Mouse (Mus musculus): ENCODE data around the gene Slc7a3.
"Not testable (repeated sequence)": the region's sequence is repeated elsewhere in the genome, so short reads cannot be mapped to it uniquely, and the experiment has no call there.

Gene Slc7a3

GRCm38 (mm10) chrX:101085920-101086319, at the start of gene Slc7a3:
Slc7a3 (minus strand) TSS chrX:101086020.
- DNase-seq (ENCODE audit: low spot score), result no peak

DNA sequence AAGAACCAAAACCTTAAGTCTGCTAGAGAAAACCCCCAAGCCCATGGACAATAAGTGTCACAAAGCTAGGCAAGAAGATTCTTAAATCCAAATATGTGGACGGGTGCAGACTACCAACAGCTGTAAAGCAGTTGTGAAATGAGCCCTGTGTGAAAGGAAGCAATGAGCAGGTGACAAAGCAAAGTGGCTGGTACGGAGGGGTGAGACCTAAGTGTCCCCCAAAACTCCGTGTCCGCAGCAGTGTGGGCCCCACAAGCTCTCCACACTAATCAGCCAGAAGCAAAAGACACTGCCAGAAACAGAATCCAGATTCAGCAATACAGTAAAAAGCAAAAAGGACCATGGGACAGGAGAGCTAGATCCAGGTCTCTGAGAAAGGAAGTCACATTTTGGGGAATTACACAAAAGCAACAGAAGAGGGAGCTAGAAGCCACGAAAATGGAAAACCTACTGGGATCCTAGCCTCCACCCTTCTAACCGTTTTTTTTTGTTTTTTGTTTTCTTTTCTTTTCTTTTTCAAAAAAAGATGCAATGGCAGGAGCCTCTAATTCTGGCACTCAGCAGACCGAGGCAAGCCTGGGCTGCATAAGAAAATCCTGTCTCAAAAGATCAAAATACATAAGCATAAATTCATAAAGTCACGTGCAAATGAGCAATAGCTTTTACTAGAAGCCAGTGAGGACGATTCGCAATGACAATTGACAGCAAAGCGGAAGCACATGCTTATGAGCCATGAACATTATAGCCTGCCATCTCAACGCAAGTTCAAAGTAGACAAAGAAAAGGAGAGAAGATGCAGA, 46.4 kb upstream of the Slc7a3 start:
- peak; percentile 53 for DNase-seq (ENCODE audit: low spot score)

DNA sequence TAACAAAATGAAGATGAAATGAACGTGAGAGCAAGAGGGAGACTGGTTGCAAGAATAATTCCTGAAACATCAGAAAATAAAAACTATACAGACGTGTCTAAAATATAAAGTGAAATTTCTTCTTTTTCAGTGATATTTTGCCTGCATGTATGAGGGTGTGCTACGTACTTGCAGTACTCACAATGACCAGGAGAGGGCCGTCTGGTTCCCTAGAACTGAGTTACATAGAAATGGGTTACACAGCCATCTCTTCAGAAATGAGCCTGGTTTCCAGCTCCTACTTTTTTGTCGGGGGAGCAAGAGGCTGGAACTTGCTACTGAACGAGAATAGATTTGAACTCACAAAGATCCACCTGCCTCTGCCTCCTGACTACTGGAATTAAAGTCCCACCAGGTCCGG, 45.2 kb upstream of the Slc7a3 start:
- DNase-seq (ENCODE audit: low spot score), result peak; percentile 64

- no peak for DNase-seq (ENCODE audit: low spot score)
These were observed 42.7 kb upstream of the Slc7a3 start for GRCm38 (mm10) chrX:101128559-101128958.

GRCm38 (mm10) chrX:101126977-101127376, 41.2 kb upstream of the Slc7a3 start:
- DNase-seq (ENCODE audit: low spot score), result no peak

DNA sequence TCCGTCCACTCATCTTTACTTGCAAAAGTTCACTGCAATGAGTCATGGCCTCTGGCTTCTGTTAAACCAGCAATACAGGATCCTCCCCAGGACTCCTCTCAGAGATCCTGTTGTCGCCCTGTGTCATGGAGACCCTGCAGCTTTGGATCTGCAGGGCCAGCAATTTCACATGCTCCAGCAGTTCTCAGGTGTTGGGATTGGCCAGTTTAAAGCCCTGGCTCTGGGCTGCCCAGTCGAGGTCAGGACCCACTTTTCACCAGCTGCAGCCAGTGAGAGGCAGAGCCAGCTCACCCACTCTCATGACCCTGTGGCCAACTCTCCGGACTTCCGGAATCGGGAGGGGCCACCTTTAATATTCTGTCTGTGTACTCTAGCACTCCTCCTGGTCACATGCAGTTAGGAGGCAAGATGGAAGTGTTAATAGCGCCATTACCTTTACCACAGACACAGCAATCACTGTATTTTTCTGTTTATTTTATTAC, 40.7 kb upstream of the Slc7a3 start:
- no peak for DNase-seq (ENCODE audit: low spot score)

DNA sequence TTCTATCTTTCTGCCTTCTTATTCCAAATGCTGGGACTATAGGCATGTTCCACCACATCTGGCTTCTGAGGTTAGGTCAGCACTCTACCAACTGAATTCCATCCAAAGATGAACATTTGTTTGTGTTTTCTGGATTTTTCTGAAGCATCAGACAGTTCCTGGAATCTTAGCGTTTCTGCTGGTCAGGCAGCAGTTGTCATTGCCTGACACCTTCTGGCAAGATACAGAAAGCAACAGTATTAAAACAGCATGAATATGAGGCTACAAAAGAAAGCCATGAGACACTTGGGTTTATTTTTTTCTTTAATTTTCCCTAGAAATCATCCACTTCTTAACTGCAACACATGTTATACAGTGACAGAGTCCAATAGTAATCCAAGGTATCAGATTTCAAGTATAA, 34.7 kb upstream of the Slc7a3 start:
- no peak for DNase-seq (ENCODE audit: low spot score)

- DNase-seq (ENCODE audit: low spot score), result not testable (repeated sequence)
These were observed 609 bp downstream of the Slc7a3 start for GRCm38 (mm10) chrX:101085211-101085610.

GRCm38 (mm10) chrX:101084192-101084591, 1.6 kb downstream of the Slc7a3 start:
- no peak for DNase-seq (ENCODE audit: low spot score)

DNA sequence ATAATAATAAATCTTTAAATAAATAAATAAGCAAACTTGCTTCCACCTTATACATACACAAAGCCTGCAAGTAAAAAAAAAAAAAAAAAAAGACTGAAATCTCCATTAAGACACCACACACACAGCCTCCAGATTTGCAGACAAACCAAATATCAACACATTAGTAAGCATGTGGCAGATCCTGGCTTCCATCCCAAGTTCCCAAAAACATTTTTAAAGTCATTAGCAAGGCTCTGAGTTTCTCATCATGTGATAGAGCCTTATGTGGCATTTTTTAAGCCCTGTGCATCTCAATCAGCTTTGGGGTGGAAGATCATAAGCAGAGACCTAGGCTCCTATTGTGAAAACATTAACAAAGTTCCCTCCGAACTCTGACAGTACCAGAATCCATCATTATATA, 20.6 kb downstream of the Slc7a3 start:
- no peak for DNase-seq (ENCODE audit: low spot score)

- DNase-seq (ENCODE audit: low spot score), result no peak
These were observed 22.3 kb downstream of the Slc7a3 start for GRCm38 (mm10) chrX:101063503-101063902.

- DNase-seq (ENCODE audit: low spot score), result no peak
These were observed 26.3 kb downstream of the Slc7a3 start, which contains the start of gene Tex11 for GRCm38 (mm10) chrX:101059541-101059940. Tex11 (minus strand) TSS chrX:101059667.
